Mouse (Mus musculus) C2C12 (cell line): Measurements from ENCODE around the gene Nfic.

Experiments
- CEBPB ChIP-seq: IDR thresholded peaks from one replicate; pipeline ENCODE4 v1.6.1; 2011; ENCODE audit warnings: low read depth, mild to moderate bottlenecking, control low read depth, moderate library complexity
- CTCF ChIP-seq: IDR thresholded peaks from one replicate; pipeline ENCODE4 v1.5.1; 2011; ENCODE audit not compliant: control insufficient read depth, insufficient read depth, insufficient read length
- FOSL1 ChIP-seq: IDR thresholded peaks from one replicate; pipeline ENCODE4 v1.8.0; 2011; ENCODE audit warnings: mild to moderate bottlenecking, low read length; ENCODE audit not compliant: poor library complexity, insufficient read depth, severe bottlenecking
- MYOD1 ChIP-seq: IDR thresholded peaks from one replicate; pipeline ENCODE4 v1.6.1; 2011; ENCODE audit warnings: low read depth; ENCODE audit not compliant: control insufficient read depth, insufficient read length
- MYOG ChIP-seq: IDR thresholded peaks from one replicate; pipeline ENCODE4 v1.6.1; 2011; ENCODE audit not compliant: control insufficient read depth, insufficient read length; ENCODE audit errors: extremely low read depth

DNA sequence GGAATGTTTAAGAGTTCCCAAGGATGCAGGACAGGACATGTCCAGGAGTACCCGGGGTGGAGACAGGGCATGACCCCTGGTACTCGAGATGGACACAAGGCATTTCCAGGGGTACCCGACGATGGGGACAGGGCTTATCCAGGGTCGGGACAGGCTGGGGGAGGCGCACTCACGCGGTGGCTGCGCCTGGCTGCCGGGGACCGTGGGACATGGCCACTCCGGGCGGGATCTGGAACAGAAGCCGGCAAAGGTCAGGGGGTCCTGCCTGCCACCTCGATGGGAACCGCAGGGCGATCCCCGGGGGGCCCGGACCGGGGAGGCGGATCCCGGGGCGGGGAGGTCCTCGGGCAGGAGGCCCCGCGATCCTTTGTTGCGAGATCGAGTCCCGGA is 105.5 kb downstream of the Nfic start:
- TF ChIP-seq CTCF, result no peak
- TF ChIP-seq CEBPB, result no peak
- no peak for TF ChIP-seq MYOG
- TF ChIP-seq FOSL1, result no peak
- no peak for TF ChIP-seq MYOD1
